Mouse (Mus musculus) G1E (cell line): ENCODE results near the gene Clpsl2. TPM values are rescaled to one million over a fixed set of nuclear protein-coding genes. Genes with fewer than 3 reads are reported as not detected.

Experiments
- ATAC-seq: 2 replicates; pipeline ENCODE4 v1.8.0; 2016; ENCODE audit warnings: mild to moderate bottlenecking; ENCODE audit not compliant: insufficient number of reproducible peaks, poor library complexity, low FRiP score, severe bottlenecking; ENCODE audit errors: extremely low read depth
- DNase-seq: peaks from one replicate; pipeline ENCODE4 v3.0.0; 2012; ENCODE audit warnings: low spot score
- H3K27me3 ChIP-seq: 2 replicates; pipeline ENCODE4 v1.6.1; 2012; ENCODE audit warnings: mild to moderate bottlenecking, low read length, inconsistent platforms; ENCODE audit not compliant: insufficient read depth
- H3K36me3 ChIP-seq: replicated peaks from 2 replicates; pipeline ENCODE3; 2012; ENCODE audit warnings: mild to moderate bottlenecking, inconsistent platforms
- H3K4me1 ChIP-seq: 2 replicates; pipeline ENCODE4 v1.6.1; 2012; ENCODE audit warnings: low read depth, low read length, inconsistent platforms, mixed read lengths; ENCODE audit not compliant: insufficient read depth
- H3K4me3 ChIP-seq: 2 replicates; pipeline ENCODE4 v1.5.1; 2012; ENCODE audit warnings: low read depth, mild to moderate bottlenecking, inconsistent platforms, low read length, moderate library complexity, mixed read lengths
- H3K9me3 ChIP-seq: replicated peaks from 2 replicates; pipeline ENCODE4 v1.6.1; 2012; ENCODE audit warnings: inconsistent platforms
- CTCF ChIP-seq: IDR thresholded peaks from 2 replicates; pipeline ENCODE4 v1.5.1; 2012; ENCODE audit warnings: low read depth, low read length, inconsistent platforms, mixed read lengths
- GATA1 ChIP-seq: IDR thresholded peaks from 2 replicates; pipeline ENCODE4 v1.6.1; 2012; ENCODE audit warnings: borderline replicate concordance, low read length, inconsistent platforms, mixed read lengths
- GATA2 ChIP-seq: IDR thresholded peaks from 2 replicates; pipeline ENCODE4 v1.6.1; 2012; ENCODE audit warnings: low read depth, low read length, inconsistent platforms, borderline replicate concordance
- POLR2AphosphoS5 ChIP-seq: IDR thresholded peaks from 2 replicates; pipeline ENCODE4 v1.6.1; 2012; ENCODE audit warnings: low read depth, low read length, inconsistent platforms; ENCODE audit not compliant: insufficient replicate concordance
- TAL1 ChIP-seq: conservative IDR thresholded peaks from 2 replicates; pipeline ENCODE4 v1.6.1; 2012; ENCODE audit warnings: low read depth, low read length, inconsistent platforms, mixed read lengths
- polyA plus RNA-seq: library from polyadenylated mRNA; stranded (reverse); fragments of >175 nt; gene quantifications from 2 replicates; pipeline ENCODE4 v1.2.3, GENCODE M21; 2012
- total RNA-seq, 2 experiments: library from RNA; stranded (forward) in 1 of 2; stranded (reverse) in 1 of 2; fragments of 200-1000 nt in 1 of 2; fragments of >200 nt in 1 of 2; fragmentation: Nextera tagmentation in 1 of 2; gene quantifications; 2 replicates each; pipeline ENCODE4 v1.2.3; 2014 to 2017

Gene Clpsl2
- total and polyA plus RNA-seq, 3 experiments: not detected

DNA sequence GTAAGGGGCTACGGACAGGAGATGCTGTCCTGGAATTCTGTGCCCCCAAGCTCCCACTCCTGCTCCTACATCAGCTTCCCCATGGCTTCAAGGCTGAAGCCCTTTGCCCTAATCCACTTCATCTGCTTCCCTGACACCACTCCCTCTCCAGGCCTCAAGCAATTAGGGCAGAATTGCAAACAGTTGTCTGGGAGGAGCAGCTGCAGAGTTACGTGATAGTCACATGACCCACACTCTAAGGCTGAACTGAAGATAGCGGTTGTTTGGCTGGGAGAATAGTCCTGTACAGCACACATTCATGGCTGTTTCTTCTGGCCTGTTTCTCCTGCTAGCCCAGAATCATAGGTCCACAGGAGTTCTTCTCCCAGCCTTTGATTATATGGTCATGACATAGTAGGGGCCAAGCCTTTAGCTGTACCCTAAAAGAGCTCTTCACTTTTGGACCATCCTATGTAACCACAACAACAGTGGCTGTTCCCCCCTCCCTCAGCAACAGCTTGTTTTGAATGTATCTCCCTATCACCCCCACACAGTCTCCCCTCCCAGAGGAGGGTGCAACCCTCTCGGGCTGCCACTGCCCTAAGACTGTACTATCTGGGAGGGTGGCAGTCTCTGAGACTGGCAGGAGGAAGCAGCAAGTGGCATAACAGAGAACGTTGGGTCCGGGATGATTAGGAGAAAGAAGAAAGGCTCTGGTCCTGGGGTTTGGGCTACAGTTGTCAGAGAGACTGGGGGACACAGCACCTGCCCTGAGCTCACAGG is 7.6 kb downstream of the Clpsl2 start:
- H3K9me3 ChIP-seq: no peaks in the 10 kb centered on the region
- TF ChIP-seq POLR2AphosphoS5 (no peak), TAL1 (no peak), CTCF (no peak), GATA2 (no peak), GATA1 (no peak)
- no peaks in the 10 kb centered on the region for H3K36me3 ChIP-seq
- DNase-seq (no peak), ATAC-seq (peak; percentile 49)
- H3K27me3 ChIP-seq: peaks cover 22% of the 10 kb centered on the region
- peaks cover 6% of the 10 kb centered on the region; the same call in 1 of the 2 replicates for H3K4me1 ChIP-seq
- H3K4me3 ChIP-seq: no peak overlapping the region

DNA sequence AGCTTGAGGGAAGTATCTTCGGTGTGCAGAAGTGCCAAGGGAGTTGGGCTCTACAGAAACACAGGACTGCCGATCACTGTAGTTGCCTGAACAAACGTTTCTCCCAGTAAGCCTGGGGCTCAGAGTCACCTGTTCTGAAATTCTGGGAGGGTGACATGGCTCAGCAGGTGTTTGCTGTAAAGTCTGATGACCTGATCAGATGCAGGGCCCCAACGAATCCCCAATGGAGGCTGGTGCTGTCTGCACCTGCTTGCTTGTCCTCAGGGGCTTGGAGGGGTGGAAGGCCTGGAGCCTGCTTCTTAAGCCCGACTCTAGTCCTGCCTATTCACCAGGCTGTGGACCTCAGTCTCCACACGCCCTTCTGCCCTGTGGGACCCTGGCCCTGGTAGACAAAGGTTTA is 8.6 kb downstream of the Clpsl2 start:
- Histone ChIP-seq H3K4me3 (no peak overlapping the region), H3K9me3 (no peaks in the 10 kb centered on the region), H3K4me1 (peaks cover 6% of the 10 kb centered on the region; the same call in 1 of the 2 replicates), H3K27me3 (peaks cover 22% of the 10 kb centered on the region), H3K36me3 (no peaks in the 10 kb centered on the region)
- no peak for TF ChIP-seq CTCF
- TF ChIP-seq POLR2AphosphoS5: no peak
- TF ChIP-seq GATA2: no peak
- no peak for TF ChIP-seq GATA1
- no peak for TF ChIP-seq TAL1
- DNase-seq (no peak), ATAC-seq (no peak)

DNA sequence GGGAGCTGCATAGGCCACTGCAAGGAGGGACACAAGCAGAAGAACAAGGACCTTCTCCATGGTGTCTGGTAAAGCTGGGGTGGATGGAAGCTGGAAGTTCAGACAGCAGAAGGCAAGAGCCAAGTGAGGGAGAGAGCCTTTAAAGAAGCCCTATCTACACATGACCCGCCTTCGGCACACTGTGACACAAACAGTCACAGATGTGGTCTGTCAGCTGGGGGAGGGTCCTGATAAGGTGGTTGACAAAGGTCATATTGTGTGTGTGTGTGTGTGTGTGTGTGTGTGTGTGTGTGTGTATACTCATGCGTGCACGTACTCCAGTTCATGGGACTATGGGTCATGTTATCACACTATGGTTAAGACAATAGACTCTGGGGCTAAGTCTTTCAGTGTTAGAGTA is 11.4 kb downstream of the Clpsl2 start, which contains the start of gene Clps:
TSS of gene Clps (minus strand) at position 169 of the 400 bp plus-strand sequence.
- Histone ChIP-seq H3K27me3 (peaks cover 22% of the 10 kb centered on the region), H3K4me1 (peaks cover 6% of the 10 kb centered on the region; the same call in 1 of the 2 replicates), H3K9me3 (no peaks in the 10 kb centered on the region), H3K4me3 (no peak within 1 kb of the TSS), H3K36me3 (no peaks in the 10 kb centered on the region)
- TF ChIP-seq GATA2 (no peak), TAL1 (no peak), CTCF (no peak), POLR2AphosphoS5 (no peak), GATA1 (no peak)
- DNase-seq: no peak
- ATAC-seq: no peak

GRCm38 (mm10) chr17:28561613-28562012 is 12.4 kb downstream of the Clpsl2 start:
- no peaks in the 10 kb centered on the region for H3K9me3 ChIP-seq
- H3K27me3 ChIP-seq: peaks cover 22% of the 10 kb centered on the region
- DNase-seq: no peak
- peaks cover 5% of the 10 kb centered on the region; the same call in 1 of the 2 replicates for H3K4me1 ChIP-seq
- TF ChIP-seq GATA1: no peak
- no peak for TF ChIP-seq CTCF
- no peak for TF ChIP-seq TAL1
- no peak for TF ChIP-seq GATA2
- no peak for TF ChIP-seq POLR2AphosphoS5
- ATAC-seq: no peak
- no peak overlapping the region for H3K4me3 ChIP-seq
- H3K36me3 ChIP-seq: no peaks in the 10 kb centered on the region

DNA sequence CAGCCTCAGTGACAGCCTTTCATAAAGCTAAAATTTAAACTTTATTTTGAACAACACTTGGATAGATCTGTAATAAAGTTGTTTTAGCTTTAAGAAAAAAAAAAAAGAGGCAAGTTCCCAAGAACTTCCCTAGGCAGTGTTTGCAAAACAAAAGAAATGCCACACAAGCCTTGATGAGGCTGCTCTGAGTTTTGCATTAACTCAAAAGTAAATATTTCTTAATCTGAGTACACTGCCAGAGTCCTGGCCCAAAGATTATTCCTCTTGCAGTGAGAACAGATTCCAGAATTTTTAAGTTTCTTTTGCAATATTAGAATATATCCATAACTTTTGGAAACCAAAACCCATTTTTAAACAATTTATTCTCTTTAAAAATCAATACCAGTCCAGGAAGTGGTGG is 16.0 kb downstream of the Clpsl2 start:
- DNase-seq (no peak), ATAC-seq (no peak)
- 0 out of 2 replicates have a peak, but pooled peaks cover 3% of the 10 kb centered on the region for H3K4me1 ChIP-seq
- TF ChIP-seq CTCF (no peak), TAL1 (no peak), POLR2AphosphoS5 (no peak), GATA1 (no peak), GATA2 (no peak)
- no peak overlapping the region for H3K4me3 ChIP-seq
- H3K9me3 ChIP-seq: no peaks in the 10 kb centered on the region
- H3K27me3 ChIP-seq: peaks cover 2% of the 10 kb centered on the region; the same call in 1 of the 2 replicates
- no peaks in the 10 kb centered on the region for H3K36me3 ChIP-seq

DNA sequence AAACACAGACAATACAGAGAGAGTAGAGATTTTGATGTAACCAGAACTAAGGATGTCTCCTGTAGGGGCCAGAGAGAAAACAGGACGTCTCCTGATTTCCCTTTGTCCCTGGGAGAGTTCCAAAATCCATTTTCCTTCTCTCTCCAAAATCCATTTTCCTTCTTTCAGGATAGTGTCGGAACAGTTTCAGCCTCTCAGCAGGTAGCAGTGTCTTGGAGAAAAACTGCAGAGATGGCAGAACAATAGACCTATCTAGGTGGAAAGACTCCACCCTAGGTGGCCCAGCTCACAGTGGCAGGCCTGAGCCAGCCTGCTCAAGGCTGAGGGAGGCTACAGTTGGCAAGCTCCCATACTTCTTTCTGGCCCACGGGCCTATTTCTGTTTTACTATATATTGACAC is 18.3 kb downstream of the Clpsl2 start:
- ATAC-seq (no peak), DNase-seq (no peak)
- Histone ChIP-seq H3K4me3 (no peak overlapping the region), H3K9me3 (no peaks in the 10 kb centered on the region), H3K36me3 (no peaks in the 10 kb centered on the region), H3K4me1 (0 out of 2 replicates have a peak, but pooled peaks cover 3% of the 10 kb centered on the region), H3K27me3 (0 out of 2 replicates have a peak, but pooled peaks cover 3% of the 10 kb centered on the region)
- no peak for TF ChIP-seq POLR2AphosphoS5
- no peak for TF ChIP-seq GATA1
- TF ChIP-seq CTCF: no peak
- no peak for TF ChIP-seq GATA2
- TF ChIP-seq TAL1: no peak
